Mouse (Mus musculus): ENCODE measurements at regions not wholly inside any gene's neighbourhood (a gene's known extent, or its start where the extent isn't known, plus 50 kb on each side); places are given as distances from the start of the nearest gene placed in this dataset.

DNA sequence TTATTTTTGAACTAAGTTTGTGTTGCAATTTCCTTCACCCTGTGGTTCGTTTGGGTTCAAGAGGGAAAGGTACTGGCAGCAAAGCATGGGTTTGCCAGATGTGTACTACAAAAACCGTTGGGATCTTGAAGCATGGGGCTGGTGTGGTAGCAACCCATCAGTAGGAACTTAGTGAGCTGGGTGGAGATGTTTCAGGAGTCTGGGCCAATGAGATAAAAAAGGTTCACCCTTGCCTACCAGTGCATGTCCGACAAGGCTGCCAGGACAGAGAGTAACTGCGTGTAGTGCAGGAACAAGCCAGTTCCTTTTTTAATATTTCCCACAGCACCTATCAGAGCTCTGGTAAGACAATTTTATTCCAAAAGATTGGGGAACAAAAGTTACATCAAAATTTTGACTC lies 343.3 kb downstream of the Hdgfl1 start:
- DNase-seq, result no peak

DNA sequence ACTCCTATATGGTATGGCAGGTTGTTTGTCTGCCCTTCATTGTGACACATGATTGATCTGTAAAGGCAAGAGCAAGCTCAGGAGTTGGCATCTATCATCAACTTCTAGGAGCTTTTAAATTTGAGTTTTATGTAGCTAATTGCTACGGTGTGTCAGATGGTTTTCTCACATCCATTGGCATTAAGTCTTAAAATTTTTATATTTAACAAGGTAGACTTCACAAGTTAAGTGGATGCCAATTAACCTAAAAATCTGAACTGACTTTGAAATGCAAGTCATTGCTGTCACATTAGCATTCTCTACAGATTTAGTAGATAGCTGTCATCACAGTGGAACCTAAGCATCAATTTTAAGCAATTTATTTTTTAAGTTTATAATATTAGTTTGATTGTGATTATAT lies 345.5 kb downstream of the Hdgfl1 start:
- no peak for DNase-seq

DNA sequence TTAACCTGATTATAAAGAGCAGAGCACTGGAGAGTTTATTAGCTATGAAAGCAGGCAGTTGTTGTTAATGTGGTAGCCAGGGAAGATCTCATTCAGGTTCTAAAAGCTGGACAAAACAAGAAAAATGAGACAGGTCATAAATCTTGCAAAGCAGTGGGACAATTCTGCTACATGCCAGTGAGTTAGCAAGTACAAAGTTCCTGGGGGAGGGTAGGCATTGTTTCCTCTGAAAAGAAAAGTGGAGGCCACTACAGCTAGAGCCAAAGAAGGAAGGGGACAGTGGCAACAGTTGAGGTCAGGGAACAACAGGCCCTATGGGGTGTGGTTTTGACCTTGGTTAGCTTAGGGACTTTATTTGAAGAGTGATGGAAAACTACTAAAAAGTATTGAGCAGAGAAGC lies 364.2 kb downstream of the Hdgfl1 start:
- no peak for DNase-seq

DNA sequence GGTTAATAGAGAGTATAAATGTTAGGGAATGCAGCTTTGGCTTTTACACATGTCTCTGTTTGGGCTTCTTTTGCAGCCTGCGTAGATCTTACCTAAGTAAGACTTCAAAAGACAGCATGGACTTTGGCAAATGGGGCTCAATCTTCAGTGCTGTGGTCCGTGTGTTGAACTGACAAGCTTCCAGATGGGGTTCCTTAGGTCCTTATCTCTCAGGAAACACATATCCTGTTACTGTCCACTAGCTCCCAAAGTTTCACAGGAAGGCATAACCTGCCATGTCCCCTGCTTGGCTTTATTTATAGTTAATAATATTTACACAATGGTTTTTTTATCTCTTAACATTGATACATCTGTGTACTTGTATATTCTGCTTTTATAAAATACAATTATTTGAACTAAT lies 365.3 kb downstream of the Hdgfl1 start:
- no peak for DNase-seq

DNA sequence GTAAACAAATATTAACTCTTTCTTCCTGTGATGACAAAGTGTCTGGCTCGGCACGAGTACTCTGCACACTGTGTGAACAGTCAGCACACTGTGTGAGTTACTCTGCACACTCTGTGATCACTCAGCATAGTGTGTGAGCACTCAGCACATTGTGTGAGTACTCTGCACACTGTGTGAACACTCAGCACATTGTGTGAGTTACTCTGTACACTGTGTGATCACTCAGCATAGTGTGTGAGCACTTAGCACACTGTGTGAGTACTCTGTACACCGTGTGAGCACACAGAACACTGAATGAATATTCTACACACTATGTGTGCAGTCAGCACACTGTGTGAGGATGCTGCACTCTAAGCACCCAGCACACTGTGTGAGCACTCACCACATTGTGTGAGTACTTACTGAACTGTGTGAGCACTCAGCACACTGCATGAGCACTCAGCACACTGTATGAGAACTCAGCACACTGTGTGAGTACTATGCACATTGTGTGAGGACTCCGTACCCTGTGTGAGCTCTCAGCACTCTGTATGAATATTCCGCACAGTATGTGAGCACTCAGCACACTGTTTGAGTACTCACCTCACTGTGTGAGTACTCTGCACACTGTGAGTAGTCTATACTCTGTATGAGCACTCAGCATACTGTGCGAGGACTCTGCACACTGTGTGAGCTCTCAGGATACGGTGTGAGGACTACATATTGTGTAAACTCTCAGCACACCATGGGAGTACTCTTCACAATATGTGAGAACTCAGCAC lies 381.9 kb downstream of the Hdgfl1 start:
- no peak for DNase-seq

DNA sequence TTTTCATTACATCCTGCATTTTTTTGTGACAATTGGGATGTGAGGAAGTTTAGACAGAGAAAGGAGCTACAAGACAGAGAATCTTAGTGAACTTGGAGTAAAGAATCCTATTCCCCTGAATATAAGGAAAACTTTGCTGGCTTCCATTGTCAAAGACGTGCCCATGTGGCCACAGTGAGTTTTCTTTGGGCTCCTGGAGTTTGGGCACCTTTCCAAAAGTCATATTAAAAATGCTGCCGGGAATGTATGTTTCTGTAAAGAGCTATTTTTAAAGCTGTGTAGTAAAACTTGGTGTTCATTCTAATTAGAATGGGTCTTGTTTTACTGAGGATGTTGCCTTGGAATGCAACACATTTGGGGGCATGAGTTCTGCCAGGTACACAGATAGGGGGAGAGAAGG lies 387.3 kb downstream of the Hdgfl1 start:
- no peak for DNase-seq

DNA sequence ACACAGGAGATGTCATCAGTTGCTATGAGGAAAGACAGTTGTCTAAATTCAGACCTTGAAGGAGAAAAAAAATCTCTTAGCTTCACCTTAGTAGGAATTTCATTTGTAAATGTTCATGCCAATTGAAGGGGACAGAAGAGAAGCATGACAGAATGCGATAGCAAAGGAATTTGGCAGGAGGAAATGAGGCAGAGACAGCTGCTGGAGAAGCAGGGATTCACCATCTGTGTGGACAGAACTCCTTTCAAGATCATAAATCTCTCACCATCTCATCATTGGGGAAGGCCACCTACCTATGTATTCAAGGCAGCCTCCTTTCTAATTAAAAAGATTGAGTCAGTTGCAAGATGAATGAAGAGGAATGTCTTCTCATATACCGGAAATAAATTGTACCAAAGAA lies 387.8 kb downstream of the Hdgfl1 start:
- peak; percentile 3 to 7 for DNase-seq

DNA sequence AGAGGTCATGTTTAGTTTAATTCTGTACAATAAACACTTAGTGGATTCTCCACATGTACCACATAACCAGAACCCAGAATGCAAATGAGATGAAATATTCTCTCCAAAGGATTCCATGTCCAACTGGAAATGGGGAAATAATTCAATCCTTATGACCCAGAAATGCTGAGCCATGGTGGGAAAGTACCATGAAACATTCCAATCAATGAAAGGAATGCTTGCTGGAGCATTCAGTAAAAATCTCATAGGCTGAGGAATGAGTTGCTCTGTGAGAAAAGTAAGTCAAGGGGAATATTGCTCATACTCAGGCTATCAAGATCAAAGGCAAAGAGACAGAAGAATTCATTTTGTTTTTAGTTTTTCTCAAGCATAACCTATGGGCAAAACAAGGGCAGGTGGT lies 394.4 kb downstream of the Hdgfl1 start:
- DNase-seq, result no peak

DNA sequence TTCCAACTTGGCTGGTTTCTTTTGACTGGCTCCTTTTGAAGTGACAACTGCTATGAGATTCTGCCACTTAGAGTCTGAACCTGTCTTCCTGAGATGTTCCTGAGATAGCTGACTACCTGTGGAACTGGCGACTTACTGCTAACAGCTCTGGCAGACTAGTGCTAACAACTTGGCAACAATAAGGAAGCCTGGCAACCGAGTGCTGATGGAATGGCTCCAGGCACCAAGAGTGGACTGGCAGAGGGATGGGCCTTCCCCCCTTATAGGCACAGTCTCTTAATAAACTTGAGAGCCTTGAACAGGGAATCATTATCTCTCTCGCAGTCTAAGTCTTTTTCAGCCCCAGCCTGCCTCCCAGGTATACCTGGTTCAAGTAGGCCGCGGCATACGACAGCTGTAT lies 404.1 kb downstream of the Hdgfl1 start:
- DNase-seq, result peak; percentile 70 to 79

DNA sequence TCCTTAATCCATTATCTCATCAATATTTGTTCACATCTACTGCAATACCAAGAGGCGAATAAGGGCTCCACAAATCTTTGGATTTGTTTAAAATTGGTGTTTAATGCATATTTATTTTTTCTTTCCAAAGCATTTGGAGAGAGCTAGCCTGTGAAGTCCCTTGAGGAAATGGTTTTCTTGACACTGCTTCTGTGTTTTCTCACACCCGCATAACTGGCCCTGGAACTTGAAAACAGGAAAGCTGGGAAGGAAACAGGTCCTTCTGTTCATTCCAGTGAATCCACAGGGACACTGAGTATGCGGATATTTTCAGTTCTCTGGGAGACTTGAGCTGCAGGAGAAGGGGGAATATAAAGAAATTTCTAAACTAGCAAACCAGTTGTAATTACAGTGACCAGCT lies 413.6 kb downstream of the Hdgfl1 start:
- no peak for DNase-seq

DNA sequence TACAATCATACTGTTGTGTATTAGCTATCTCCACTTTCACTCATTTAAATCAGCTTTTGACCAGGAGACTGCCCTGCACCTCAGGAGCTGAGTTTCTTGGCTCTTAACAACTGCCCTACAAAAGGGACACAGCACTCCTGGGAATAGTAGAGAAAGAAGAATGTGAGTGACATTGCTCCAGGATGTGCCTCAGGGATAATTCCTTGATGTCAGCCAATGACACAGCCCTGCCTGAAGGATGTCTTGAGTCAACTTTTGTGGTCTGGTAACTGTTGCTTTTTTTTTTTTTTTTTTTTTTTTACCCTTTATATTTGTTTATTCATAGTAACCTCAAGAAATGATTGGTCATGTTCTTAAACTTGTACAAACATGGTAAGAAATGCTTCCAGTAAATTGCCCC lies 415.5 kb downstream of the Hdgfl1 start:
- no peak for DNase-seq

DNA sequence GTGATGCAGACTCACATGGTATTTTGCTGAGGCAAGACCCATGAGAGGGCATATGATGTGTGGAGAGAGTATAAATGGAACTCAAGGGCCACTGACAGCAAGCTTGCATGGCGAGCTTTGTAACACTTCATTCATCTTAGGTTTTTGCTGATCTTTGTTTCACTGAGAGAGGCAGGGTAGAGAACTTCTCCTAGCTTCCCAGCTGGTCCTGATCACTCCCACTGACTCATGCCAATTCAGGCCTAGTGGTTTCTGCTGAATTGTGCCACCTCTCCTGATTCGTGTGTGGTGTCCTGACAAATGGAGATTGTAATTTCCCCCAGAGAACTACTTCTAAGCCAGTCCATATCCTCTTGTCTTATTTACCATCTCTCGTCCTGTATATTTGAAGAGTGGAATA lies 419.5 kb downstream of the Hdgfl1 start:
- DNase-seq, result no peak

DNA sequence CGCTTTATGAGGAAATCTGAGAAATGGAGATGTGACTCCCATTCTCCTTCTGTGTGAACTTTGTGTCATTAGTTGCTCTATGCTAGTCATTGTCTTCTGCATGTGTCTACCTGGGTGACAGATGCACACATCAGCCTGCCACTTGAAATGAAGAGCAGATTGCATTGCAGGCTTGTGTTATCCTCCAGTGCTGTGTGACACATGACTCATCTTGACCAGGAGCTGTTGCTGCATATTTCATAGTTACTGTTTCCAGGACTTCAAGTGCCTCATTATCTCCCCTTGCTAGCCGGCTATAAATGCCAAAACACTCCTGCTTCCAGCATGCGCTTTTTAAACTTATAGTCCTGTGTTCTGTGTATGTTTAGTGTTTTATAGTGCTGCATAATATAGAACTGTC lies 431.2 kb downstream of the Hdgfl1 start:
- DNase-seq, result no peak

DNA sequence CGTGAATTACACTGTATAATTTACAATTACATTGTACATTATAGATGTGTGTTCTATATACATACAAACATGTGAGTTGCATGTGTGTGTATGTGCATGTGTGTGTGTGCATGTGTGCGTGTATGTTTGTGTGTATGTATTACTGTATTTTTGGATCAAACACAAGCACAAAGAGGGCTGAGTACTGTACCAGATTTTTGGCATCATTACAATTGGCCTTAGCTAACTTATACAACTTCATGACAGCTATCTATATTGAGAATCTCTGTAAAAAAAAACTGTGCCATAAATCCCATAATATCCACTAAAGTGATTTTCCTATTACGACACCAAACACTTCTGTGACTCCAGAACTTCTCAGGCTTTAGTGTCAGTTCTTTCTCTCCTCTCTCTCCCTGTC lies 444.9 kb downstream of the Hdgfl1 start:
- no peak for DNase-seq

DNA sequence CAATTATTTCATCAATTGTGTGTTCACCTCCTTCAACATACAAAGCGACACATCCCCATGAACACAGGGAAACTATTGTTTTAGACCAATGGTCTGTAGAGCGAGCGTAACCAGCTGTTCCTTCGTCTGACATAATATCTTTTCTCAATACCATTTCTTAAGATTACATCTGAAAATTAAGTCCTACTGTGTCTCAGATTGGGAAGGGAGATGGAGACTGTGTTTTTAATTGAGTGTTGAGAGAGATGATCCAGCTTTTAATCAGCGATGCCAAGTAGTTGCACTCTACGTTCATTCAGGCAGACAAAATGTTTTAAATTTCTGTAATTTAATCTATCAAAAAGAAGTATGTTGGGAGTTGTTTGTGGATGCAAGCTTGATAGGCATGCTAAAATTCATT lies 445.3 kb downstream of the Hdgfl1 start:
- DNase-seq, result no peak

DNA sequence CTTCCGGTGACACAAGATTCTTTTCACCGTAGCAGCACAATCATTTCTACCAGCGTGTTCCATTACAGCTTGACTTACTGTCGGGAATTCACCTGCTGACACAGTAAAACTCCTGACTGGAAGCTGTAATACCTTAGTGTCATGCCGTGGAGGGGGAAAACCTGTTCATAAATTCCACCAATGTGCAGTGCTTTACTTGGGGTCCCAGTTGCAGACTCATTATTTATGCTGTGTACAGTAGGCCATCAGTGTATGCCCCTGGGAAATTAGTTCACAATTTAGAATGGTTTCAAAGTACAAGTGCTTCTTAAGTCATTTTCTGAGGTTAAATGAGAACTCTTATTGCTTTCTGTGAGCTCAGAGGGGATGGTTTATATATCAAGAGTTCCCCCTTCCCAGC lies 451.4 kb downstream of the Hdgfl1 start:
- no peak for DNase-seq

DNA sequence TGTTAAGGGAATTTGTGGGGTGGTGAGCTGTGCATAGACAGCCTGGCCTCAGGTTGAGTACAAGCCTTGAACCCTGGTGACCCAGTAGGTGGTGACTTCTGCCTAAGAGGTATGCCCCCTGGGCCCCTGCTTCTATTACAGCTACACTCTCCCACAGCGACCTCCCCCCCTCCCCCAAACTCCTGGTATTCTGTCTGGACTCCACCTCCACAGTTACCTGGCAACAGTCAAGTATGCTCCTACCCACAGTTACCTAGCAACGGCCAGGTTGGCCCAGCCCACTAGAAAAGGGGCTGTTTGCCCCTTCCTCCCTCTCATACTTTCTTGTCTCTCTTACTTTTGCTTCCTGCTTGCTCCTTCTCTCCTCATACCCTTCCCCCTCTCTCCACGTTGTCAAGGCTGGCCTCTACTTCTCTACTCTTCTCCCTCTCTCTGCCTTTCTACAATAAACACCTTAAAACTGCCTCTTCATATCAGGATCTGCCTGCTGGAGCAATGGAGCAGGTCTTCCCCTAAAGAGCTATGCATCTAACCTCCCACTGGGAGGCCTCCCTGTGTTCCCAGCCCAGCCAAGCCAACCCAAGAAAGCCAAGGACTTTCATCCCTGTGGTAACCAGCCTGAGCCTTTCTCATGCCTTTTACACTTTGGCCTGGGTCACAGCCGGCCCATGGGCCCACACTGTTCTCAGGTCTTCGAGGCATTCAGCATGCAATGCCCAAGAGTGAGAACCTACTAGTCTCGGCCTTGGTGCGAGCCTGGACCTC lies 457.5 kb downstream of the Hdgfl1 start:
- no peak for DNase-seq

DNA sequence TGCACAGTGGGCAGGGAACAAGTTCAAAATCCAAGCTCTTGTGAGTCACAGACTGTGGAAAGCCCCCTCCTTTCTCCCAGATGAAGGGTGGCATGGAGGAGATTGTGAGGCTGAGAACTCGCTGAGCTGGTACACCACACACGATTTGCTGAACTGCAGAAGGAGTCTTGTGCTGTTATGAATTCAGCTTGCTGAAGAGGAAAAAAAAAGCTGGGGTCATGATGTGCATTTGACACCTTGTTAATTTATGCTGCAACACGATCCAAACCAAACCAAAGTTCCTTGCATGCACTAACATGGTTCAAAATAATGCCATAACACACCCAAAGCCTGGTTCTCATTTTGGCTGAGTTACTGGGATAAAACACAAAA lies 485.9 kb downstream of the Hdgfl1 start:
- DNase-seq, result no peak

DNA sequence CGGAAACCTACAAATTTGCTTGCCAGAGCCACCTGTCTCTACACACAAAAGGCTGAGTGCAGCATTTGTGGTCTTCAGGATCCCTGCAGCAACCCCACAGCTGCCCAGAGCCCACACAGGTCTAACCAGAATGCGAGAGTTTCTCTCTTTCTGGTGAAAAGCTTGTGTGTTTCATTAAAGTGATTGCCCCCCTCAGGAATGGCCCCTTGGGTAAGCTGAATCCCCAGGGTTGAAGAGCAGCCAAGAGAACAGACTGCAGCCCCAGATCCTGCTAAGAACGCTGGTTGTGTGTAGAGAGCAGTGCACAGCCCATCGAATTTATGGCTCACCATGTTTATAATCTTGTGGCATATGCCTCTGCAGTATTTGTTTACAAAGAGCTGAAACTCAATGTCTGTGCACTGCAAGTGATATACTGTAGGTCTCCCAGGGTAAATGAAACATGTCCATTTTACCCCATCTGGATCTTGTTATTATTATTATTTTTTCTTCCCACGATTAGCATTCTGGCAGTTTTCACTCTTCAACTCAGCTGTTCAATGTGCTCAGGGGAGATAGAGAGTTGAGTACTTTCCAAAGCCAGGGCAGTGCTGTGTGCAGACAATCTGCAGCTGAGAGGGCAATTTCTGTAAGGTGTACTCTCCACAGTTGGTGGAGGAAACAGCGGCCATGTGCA lies 486.4 kb downstream of the Hdgfl1 start:
- peak; percentile 57 to 79 for DNase-seq

DNA sequence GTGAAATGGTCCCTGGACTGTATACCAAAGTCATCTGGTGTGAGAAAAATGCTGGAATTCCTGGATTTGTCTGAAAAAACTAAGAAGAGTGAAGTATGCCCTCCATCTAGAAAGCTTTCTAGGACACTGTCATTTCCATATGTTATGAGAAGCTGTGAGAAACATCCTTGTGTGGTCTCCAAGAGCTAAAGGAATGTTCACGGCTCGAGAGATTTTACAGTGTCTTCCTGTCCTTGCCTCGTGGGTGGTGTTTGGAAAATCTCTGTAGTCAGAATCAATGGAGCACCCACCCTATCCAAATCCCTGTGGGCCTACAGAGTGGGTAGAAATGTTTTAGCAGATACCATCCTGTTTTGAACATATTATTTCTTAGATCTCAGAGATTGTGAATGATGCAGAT lies 487.7 kb downstream of the Hdgfl1 start:
- DNase-seq, result no peak

DNA sequence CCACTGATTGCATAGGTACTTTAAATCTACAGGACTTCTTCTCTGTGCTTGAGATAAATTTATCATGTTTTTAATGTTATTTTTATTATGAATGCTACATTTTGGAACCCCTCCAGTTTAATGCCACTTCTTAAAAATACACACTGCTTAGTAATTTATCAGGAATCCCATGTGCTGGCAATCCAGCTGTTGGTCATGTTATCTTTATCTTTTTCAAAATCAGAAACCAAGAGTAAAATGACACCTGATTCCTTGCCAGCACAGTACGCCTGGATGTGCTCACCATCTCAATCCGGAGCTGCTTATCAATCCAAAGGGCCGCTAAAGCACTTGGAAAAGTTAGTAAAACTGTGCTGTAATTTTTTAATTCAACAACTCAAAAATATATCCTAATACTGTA lies 497.1 kb downstream of the Hdgfl1 start:
- no peak for DNase-seq

DNA sequence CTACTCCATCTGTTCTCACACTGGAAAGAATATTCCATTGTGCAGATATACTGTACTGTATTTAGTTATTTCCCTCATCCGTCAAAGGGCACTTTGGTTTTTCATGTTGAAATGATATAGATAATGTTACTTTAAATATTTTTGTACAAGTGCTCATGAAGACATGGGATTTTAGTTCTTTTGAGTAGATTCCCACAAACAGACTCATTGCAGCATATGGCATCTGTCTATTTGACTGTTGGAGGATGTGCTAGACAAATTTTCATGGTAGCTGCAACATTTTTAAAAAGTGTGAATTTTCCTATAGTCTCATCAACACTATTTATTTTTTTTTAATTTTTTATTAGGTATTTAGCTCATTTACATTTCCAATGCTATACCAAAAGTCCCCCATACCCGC lies 502.5 kb downstream of the Hdgfl1 start:
- DNase-seq, result no peak

DNA sequence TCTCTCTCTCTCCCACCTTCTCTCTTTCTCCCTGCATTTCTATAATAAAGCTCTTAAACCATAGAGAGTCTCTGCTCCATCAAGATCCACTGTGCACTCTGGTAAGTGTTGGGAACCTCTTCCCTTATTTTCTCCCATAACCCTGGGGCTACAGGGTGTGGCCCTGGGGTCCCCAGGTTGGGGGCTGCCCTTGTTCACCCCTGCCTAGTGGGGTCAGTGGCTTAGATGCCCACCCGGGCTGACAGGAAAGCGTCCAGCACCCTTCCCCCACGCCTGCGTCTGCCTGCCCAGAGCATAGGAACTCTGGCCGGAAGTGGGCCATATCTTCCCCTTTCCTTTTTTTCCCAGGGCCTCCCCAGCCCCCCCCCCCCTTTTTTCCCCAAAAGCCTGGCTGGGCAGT lies 534.0 kb downstream of the Hdgfl1 start:
- no peak for DNase-seq

DNA sequence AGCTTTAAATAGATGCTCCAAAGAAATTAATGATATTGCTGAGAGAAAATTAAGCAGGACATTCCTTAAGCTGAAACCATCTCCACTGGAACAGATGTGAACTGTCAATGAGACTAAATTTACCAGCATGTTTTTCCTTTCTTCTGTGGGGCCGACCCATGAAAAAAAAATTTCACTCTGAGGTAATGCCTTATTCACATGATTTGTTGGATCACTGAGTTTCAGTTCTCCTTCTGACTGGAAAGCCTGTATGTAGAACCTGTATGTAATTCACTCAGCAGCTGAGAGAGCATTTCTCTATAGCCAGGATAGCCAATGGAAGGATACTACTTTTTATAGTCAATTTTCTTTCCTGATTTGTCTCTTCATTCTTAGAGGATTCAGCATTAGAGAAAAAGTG lies 535.3 kb downstream of the Hdgfl1 start:
- DNase-seq, result no peak

All from cerebellum, postnatal 14 days (tissue).